Mouse (Mus musculus) kidney, postnatal 14 days (tissue): ENCODE results near the gene Lbp.
A peak's percentile ranks its signal among the peaks of the same experiment; 100 is the strongest.

Experiments used
- DNase-seq: peaks from one replicate; pipeline ENCODE4 v3.0.0; 2022; ENCODE audit warnings: mixed read lengths

The Lbp gene

GRCm38 (mm10) chr2:158365099-158365850, 59.0 kb downstream of the Lbp start:
- DNase-seq, result no peak

GRCm38 (mm10) chr2:158367654-158368053, 61.4 kb downstream of the Lbp start:
- DNase-seq, result no peak

GRCm38 (mm10) chr2:158368313-158368712, 62.0 kb downstream of the Lbp start:
- DNase-seq, result no peak

- no peak for DNase-seq
These were observed 63.3 kb downstream of the Lbp start for GRCm38 (mm10) chr2:158369474-158370172.

GRCm38 (mm10) chr2:158370173-158370550, 63.9 kb downstream of the Lbp start:
- DNase-seq, result no peak

- DNase-seq, result peak; percentile 27
These were observed 66.8 kb downstream of the Lbp start for GRCm38 (mm10) chr2:158373061-158373460.

- no peak for DNase-seq
These were observed 67.2 kb downstream of the Lbp start for GRCm38 (mm10) chr2:158373516-158373915.

- DNase-seq, result peak; percentile 33
These were observed 69.3 kb downstream of the Lbp start, which contains the start of gene Snhg11 for GRCm38 (mm10) chr2:158375443-158376122. Snhg11 (plus strand) TSS chr2:158375638.

- DNase-seq, result no peak
These were observed 69.9 kb downstream of the Lbp start for GRCm38 (mm10) chr2:158376123-158376687.

GRCm38 (mm10) chr2:158376798-158377197, 70.5 kb downstream of the Lbp start:
- DNase-seq, result no peak

GRCm38 (mm10) chr2:158377811-158378210, 71.5 kb downstream of the Lbp start:
- DNase-seq, result no peak

- DNase-seq, result peak; percentile 80
These were observed 73.2 kb downstream of the Lbp start for GRCm38 (mm10) chr2:158379354-158380078.
